Mouse (Mus musculus): ENCODE results near the gene Arpc5. TPM values are rescaled to one million over a fixed set of nuclear protein-coding genes. Genes with fewer than 3 reads are reported as not detected.
A peak's percentile ranks its signal among the peaks of the same experiment; 100 is the strongest.

Gene Arpc5
- polyA plus RNA-seq, 1 experiment from 2014 or later = 260 TPM

DNA sequence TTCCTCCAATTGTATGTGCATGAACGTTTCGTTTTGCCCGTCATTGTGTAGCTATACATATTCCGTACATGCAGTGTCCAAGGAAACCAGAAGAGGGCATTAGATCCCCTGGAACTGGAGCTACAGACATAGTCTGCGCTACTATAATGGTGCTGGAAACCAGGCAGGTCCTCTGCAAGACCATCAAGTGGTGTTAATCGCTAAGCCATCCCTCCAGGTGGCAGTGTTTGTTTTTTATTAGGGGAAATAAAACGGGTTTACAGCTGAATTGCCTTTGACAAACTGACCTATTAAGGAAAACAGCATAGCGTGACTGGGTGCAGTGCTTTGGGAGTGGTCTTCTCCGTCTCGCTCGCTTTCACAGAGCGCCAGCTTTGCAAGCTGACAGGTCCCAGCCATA lies 23.9 kb downstream of the Arpc5 start:
- H3K4me1 ChIP-seq (replicated peaks; ENCODE audit: control insufficient read depth, insufficient read depth, low read length) = peaks cover 12% of the 10 kb centered on the region
- no peaks in the 10 kb centered on the region for H3K9me3 ChIP-seq (ENCODE audit: control insufficient read depth, low read length)
- WGBS = 20% methylated on average over 12 of the region's 12 CpGs
- DNase-seq (ENCODE audit: low spot score) (no peak), ATAC-seq (replicated peaks; ENCODE audit: low FRiP score) (peak; percentile 76)
- H3K27me3 ChIP-seq (replicated peaks; ENCODE audit: control insufficient read depth, insufficient read depth, low read length) = no peaks in the 10 kb centered on the region
- no peaks in the 10 kb centered on the region for H3K36me3 ChIP-seq (ENCODE audit: control insufficient read depth, insufficient read depth, low read length)
- peak overlapping the region; percentile 56 for H3K4me2 ChIP-seq
- H3K27ac ChIP-seq (ENCODE audit: low read depth, low read length) = no peak overlapping the region
- H3K4me3 ChIP-seq (ENCODE audit: low read depth, low read length) = peak overlapping the region; percentile 5; the same call in 1 of the 2 replicates
- no peak overlapping the region for H3K9ac ChIP-seq (ENCODE audit: low read depth, low read length)

DNA sequence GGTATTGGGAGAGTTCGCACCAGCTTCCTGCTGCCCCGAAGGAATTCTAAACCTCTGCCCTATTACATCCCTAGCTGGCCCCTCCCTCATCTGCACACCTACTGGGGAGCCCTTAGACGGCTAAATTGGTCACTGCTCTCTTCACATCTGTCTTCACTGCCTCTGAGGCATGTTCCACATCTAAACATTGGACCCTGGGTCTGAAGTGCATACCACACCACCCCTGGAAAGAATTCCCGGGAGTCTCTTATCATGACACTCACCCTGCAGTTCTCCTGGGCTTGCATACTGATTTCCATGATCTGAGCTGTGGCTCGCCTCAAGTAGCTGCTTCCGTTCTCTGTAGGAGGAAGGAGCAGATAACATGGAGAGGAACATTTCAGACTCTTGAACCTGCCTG lies 24.5 kb downstream of the Arpc5 start:
- ATAC-seq (replicated peaks; ENCODE audit: low FRiP score) = 0 out of 2 replicates have a peak, but pooled peaks have one; percentile 14
- no peak overlapping the region for H3K9ac ChIP-seq (ENCODE audit: low read depth, low read length)
- no peaks in the 10 kb centered on the region for H3K9me3 ChIP-seq (ENCODE audit: control insufficient read depth, low read length)

DNA sequence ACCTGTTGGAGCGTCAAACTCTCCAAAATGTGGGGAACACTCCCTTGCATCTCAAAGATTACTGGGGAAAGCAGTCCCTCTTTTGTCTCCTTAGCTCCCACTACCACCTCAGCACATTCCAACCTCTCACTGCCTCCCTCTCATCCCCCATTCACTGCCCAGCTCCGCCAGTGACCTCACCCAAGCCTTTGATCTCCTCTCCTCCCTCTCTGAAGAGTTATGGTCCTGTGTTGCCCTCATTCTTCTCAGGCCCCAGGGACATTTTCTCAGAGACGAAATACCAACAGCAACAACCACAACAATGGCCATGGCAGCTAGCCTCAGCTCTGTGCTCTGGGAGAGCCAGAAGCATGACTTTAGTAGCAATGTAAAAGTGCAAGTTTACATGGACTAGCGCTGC lies 24.9 kb downstream of the Arpc5 start:
- H3K9ac ChIP-seq (ENCODE audit: low read depth, low read length) = no peak overlapping the region
- no peak overlapping the region for H3K4me2 ChIP-seq
- no peaks in the 10 kb centered on the region for H3K27me3 ChIP-seq (replicated peaks; ENCODE audit: control insufficient read depth, insufficient read depth, low read length)
- H3K36me3 ChIP-seq (ENCODE audit: control insufficient read depth, insufficient read depth, low read length) = no peaks in the 10 kb centered on the region
- ATAC-seq (replicated peaks; ENCODE audit: low FRiP score) = no peak
- no peaks in the 10 kb centered on the region for H3K9me3 ChIP-seq (ENCODE audit: control insufficient read depth, low read length)
- no peak for DNase-seq (ENCODE audit: low spot score)
- H3K4me1 ChIP-seq (replicated peaks; ENCODE audit: control insufficient read depth, insufficient read depth, low read length) = peaks cover 21% of the 10 kb centered on the region
- 45% methylated on average over 4 of the region's 4 CpGs for WGBS
- H3K27ac ChIP-seq (ENCODE audit: low read depth, low read length) = no peak overlapping the region
- no peak overlapping the region for H3K4me3 ChIP-seq (ENCODE audit: low read depth, low read length)

More for the DNA sequence above, 24.5 kb downstream of the Arpc5 start:
- Histone ChIP-seq H3K4me2 (peak overlapping the region; percentile 56), H3K4me1 (replicated peaks; ENCODE audit: control insufficient read depth, insufficient read depth, low read length) (peaks cover 17% of the 10 kb centered on the region), H3K4me3 (ENCODE audit: low read depth, low read length) (0 out of 2 replicates have a peak overlapping the region, but pooled peaks have one; percentile 5), H3K36me3 (ENCODE audit: control insufficient read depth, insufficient read depth, low read length) (no peaks in the 10 kb centered on the region), H3K27me3 (replicated peaks; ENCODE audit: control insufficient read depth, insufficient read depth, low read length) (no peaks in the 10 kb centered on the region), H3K27ac (ENCODE audit: low read depth, low read length) (no peak overlapping the region)
- 14% methylated on average over 6 of the region's 6 CpGs for WGBS
- no peak for DNase-seq (ENCODE audit: low spot score)

DNA sequence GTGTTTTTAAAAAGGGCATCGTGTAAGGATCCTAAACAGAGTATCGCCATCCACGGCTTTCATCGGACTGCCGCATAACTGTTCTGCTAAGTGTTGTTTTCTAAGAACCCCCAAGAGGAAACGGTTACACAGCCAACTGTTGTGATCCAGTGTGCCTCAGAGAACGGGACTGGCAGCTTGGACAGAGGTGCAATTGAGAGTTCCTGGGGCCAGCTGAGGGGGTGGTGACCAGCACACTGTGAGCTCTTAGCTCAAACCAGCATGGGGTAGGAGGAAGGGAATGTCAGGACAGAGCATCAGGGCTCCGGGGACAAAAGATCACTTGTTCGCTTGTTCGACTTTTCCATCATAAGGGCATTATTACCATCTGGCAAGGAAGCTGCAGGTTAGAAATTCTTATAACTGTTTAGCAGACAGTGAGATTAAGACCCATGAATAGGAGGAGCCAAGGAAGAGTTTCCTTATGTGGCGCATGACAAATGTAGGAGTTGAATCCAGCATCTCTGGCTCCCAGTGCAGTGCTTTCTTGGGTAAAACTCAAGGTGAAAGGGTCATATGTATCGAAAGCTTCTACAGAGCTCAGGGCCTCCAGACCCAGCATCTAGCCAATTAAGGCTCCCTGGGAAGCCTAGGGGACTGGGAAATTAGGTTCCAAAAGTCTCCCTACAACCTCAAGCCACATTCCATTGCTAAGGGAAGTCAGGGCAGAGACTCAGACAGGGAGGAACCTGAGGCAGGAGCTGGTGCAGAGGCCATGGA lies 26.6 kb downstream of the Arpc5 start:
- Histone ChIP-seq H3K4me1 (replicated peaks; ENCODE audit: control insufficient read depth, insufficient read depth, low read length) (peaks cover 24% of the 10 kb centered on the region), H3K36me3 (ENCODE audit: control insufficient read depth, insufficient read depth, low read length) (no peaks in the 10 kb centered on the region), H3K9me3 (ENCODE audit: control insufficient read depth, low read length) (no peaks in the 10 kb centered on the region), H3K27me3 (replicated peaks; ENCODE audit: control insufficient read depth, insufficient read depth, low read length) (no peaks in the 10 kb centered on the region), H3K9ac (ENCODE audit: low read depth, low read length) (no peak overlapping the region), H3K27ac (ENCODE audit: low read depth, low read length) (no peak overlapping the region), H3K4me2 (no peak overlapping the region), H3K4me3 (ENCODE audit: low read depth, low read length) (no peak overlapping the region)
- ATAC-seq (replicated peaks; ENCODE audit: low FRiP score) = no peak
- WGBS = 79% methylated on average over 12 of the region's 12 CpGs
- DNase-seq (ENCODE audit: low spot score) = no peak

DNA sequence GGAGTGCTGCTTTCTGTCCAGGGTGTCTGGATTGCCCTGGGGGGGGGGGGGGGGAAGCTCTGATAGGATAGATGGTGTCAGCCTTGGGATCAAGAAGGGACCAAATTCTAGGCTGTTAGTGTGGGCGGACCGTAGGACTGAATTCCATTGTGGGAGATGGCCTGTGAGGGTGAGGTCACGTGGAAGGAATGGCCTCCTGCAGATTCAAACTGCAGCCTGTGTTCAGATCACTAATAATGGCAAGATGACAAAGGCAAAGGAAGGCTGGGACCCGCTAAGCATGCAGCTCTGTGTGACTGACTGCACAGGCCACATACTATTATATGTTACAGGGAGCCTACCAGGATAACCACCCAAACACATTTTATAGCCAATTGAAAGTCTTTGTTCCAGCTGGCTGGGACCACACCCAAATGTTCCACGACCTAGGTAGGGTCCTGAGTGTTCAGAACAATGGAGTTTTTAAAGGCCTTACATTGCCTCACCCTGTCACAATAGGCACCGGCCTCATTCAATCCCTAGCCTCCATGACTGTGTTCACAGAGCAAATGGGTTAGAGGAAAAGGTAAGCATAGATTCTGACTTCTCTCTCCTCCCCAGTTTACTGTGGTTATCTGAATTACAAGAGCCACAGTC lies 27.3 kb downstream of the Arpc5 start:
- no peak for ATAC-seq (replicated peaks; ENCODE audit: low FRiP score)

DNA sequence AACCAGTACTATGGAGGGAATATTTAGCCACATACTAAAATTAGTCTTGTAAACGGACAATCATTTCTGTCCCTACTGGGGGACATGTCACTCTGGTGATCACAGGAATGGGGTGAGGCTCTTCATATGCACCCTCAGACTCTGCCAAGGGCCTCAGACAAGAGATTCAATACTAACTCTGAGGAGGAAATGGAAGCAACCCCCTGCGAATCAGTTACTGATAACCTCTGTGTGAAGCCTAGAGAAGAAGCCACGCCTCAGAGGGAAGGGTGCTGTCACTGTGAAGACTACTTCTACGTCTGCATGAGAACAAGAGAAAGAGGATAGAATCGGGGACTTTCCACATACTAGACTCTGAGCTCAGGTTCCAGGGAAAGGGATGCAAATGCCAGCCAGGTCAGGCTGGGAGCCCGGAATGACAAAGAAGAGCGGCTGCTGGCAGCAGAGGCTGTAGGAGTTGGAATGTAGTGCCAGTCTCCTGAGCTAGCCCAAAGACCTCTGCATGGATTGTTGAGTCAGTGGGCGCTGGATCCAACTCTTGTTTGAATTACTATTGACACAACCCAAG lies 29.4 kb downstream of the Arpc5 start:
- peaks cover 21% of the 10 kb centered on the region for H3K4me1 ChIP-seq (replicated peaks; ENCODE audit: control insufficient read depth, insufficient read depth, low read length)
- H3K9ac ChIP-seq (ENCODE audit: low read depth, low read length) = no peak overlapping the region
- ATAC-seq (replicated peaks; ENCODE audit: low FRiP score) (peak; percentile 38; the same call in 1 of the 2 replicates), DNase-seq (ENCODE audit: low spot score) (no peak)
- H3K27me3 ChIP-seq (replicated peaks; ENCODE audit: control insufficient read depth, insufficient read depth, low read length) = no peaks in the 10 kb centered on the region
- H3K4me3 ChIP-seq (ENCODE audit: low read depth, low read length) = no peak overlapping the region
- WGBS = 38% methylated on average over 8 of the region's 8 CpGs
- no peak overlapping the region for H3K27ac ChIP-seq (ENCODE audit: low read depth, low read length)
- peak overlapping the region; percentile 34; the same call in 1 of the 2 replicates for H3K4me2 ChIP-seq
- H3K9me3 ChIP-seq (ENCODE audit: control insufficient read depth, low read length) = no peaks in the 10 kb centered on the region
- no peaks in the 10 kb centered on the region for H3K36me3 ChIP-seq (ENCODE audit: control insufficient read depth, insufficient read depth, low read length)

More for the DNA sequence above, 27.3 kb downstream of the Arpc5 start:
- Histone ChIP-seq H3K4me2 (no peak overlapping the region), H3K36me3 (ENCODE audit: control insufficient read depth, insufficient read depth, low read length) (no peaks in the 10 kb centered on the region), H3K27ac (ENCODE audit: low read depth, low read length) (no peak overlapping the region), H3K9ac (ENCODE audit: low read depth, low read length) (no peak overlapping the region), H3K4me1 (replicated peaks; ENCODE audit: control insufficient read depth, insufficient read depth, low read length) (peaks cover 24% of the 10 kb centered on the region), H3K9me3 (ENCODE audit: control insufficient read depth, low read length) (no peaks in the 10 kb centered on the region), H3K27me3 (replicated peaks; ENCODE audit: control insufficient read depth, insufficient read depth, low read length) (no peaks in the 10 kb centered on the region), H3K4me3 (ENCODE audit: low read depth, low read length) (no peak overlapping the region)
- no peak for DNase-seq (ENCODE audit: low spot score)
- WGBS = 72% methylated on average over 6 of the region's 6 CpGs

DNA sequence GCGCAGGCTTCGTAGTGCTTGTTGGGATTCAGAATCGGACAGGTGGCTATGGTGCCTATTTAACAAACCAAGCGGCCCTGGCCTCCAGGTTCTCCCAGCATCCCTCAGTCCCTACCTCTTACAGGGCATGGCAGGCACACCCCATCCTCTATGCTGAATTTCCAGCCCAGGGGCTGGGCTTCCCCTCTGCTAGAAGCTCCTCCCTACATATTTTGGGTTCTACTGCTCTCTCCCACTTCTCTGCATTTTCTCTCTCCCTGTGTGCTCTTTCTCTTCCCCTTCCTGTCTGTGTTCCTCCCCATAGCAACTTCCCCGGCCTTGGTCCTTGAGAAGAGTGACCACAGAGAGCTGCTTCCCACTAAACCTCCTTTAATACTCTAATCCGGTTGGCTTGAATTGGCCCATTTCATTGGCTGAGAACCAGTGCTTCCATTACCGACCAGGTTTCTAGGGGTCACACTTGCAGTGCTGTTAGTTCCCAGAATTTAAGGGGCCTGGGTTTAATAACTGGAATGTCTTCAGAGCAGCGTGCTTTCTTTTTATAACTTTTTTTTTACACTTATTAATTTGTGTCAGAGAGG lies 30.4 kb downstream of the Arpc5 start:
- Histone ChIP-seq H3K4me2 (no peak overlapping the region), H3K4me1 (replicated peaks; ENCODE audit: control insufficient read depth, insufficient read depth, low read length) (peaks cover 17% of the 10 kb centered on the region), H3K9me3 (ENCODE audit: control insufficient read depth, low read length) (no peaks in the 10 kb centered on the region), H3K9ac (ENCODE audit: low read depth, low read length) (no peak overlapping the region), H3K27ac (ENCODE audit: low read depth, low read length) (no peak overlapping the region), H3K27me3 (replicated peaks; ENCODE audit: control insufficient read depth, insufficient read depth, low read length) (no peaks in the 10 kb centered on the region), H3K36me3 (ENCODE audit: control insufficient read depth, insufficient read depth, low read length) (no peaks in the 10 kb centered on the region), H3K4me3 (ENCODE audit: low read depth, low read length) (no peak overlapping the region)
- 79% methylated on average over 8 of the region's 8 CpGs for WGBS
- DNase-seq (ENCODE audit: low spot score) = no peak
- ATAC-seq (replicated peaks; ENCODE audit: low FRiP score) = no peak

DNA sequence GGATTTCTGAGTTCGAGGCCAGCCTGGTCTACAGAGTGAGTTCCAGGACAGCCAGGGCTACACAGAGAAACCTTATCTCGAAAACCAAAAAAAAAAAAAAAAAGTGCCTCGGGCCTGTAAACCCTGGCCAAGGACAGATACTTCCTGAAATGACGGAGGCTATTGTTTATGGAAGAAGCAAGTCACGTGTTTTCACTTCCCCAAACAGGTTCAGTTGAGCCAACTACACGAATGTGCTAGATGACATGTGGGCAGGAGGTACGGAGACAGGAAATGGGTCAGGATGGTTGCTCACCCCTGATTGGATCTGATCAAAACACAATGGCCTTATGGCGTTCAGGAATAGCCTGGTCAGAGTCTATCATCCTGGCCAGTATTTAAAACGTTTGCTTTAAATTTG lies 31.8 kb downstream of the Arpc5 start:
- Histone ChIP-seq H3K4me3 (ENCODE audit: low read depth, low read length) (no peak overlapping the region), H3K27ac (ENCODE audit: low read depth, low read length) (peak overlapping the region; percentile 13; the same call in 1 of the 2 replicates), H3K9me3 (ENCODE audit: control insufficient read depth, low read length) (no peaks in the 10 kb centered on the region), H3K4me1 (replicated peaks; ENCODE audit: control insufficient read depth, insufficient read depth, low read length) (peaks cover 17% of the 10 kb centered on the region), H3K9ac (ENCODE audit: low read depth, low read length) (no peak overlapping the region), H3K36me3 (ENCODE audit: control insufficient read depth, insufficient read depth, low read length) (no peaks in the 10 kb centered on the region), H3K4me2 (no peak overlapping the region), H3K27me3 (replicated peaks; ENCODE audit: control insufficient read depth, insufficient read depth, low read length) (no peaks in the 10 kb centered on the region)
- WGBS = 35% methylated on average over 9 of the region's 9 CpGs
- DNase-seq (ENCODE audit: low spot score) (no peak), ATAC-seq (replicated peaks; ENCODE audit: low FRiP score) (peak; percentile 30)

All from liver, embryonic 11.5 days (tissue).